Mouse (Mus musculus) v-Abl transformed pro-B cells (cell line): ENCODE data around the gene Sgcd.

ENCODE experiments used
- in situ Hi-C, 2 experiments: fragments of 400-800 bp; cut with MboI; formaldehyde crosslinking; loops; one replicate each; pipeline ENCODE4 v1.15.1; 2025; ENCODE audit not compliant: unreplicated experiment in 2 of 2

The Sgcd gene

DNA sequence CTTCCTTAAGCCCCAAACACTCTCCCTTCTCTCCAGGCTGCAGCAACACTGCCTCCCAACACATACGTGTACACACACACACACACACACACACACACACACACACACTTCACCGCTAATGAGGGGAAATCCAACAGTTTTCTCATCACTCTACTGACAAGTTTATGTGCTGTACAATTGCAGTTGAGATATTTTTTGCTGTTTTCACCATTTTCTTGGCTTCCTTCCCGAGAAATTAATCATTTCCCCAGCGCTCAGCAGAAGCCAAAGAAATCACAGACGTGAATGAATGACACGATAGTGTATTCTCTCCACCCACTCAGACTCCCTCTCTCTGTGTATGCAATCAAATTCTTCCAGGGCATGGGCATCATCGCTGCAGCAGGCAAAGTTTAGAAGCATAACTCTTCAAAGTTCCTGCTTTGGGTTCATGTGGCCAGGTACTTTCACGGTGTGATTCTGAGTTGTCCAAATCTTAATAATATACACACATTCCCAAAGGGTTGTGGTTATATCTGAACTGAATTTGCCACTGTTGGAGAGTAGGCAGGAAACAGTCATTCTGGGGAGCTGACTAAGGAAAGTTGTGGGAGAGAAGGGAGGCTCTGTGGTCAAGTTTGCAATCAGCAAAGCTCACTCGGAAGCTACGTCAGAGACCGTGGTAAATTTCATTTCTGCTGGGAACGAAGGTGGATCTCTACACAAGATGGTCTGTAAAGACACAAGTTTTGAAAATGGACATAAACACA is 683.9 kb downstream of the Sgcd start:
- in situ Hi-C loops: no loop called here

DNA sequence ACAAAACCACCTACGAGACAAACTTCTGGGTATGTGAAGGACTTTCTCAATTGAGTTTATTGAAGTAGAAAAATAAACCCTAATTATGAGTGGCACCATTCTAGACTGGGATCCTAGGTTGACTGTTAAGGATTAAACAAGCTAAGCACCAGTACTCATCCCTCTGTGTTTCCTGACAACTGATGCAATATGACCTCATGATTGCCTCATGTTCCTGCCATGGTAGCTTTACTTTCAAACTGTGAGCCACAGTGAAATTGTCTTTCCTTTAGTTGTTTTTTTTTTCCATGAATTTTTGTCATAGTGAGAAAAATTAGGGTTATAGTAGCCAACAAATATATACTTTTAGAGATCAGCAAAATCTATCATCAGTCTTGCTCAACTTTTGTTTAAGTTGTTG is 689.0 kb downstream of the Sgcd start:
- in situ Hi-C loops: no loop called here

- in situ Hi-C loops: no loop called here
Measured at GRCm38 (mm10) chr11:47297805-47298340, 690.9 kb downstream of the Sgcd start.

DNA sequence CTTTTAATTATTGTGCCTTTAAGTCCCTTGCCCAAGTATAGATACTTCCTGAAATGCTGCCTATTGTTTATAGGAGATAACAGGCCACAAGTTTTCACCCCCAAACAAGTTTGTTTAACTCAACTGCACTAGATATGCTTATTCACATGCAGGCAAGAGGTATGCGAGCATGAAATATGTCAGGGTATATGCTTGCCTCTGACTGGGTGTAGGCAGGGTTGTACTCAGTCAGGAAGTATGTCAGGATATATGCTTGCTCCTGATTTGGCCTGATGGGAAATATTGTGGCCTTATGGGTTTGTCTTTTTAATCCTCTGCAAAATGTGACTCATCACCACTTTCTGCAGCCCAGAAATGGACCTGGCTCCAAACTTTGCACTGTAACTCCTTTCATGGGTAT is 694.0 kb downstream of the Sgcd start:
- in situ Hi-C loops: no loop called here

GRCm38 (mm10) chr11:47276586-47276985 is 712.2 kb downstream of the Sgcd start:
- in situ Hi-C loops: no loop called here

DNA sequence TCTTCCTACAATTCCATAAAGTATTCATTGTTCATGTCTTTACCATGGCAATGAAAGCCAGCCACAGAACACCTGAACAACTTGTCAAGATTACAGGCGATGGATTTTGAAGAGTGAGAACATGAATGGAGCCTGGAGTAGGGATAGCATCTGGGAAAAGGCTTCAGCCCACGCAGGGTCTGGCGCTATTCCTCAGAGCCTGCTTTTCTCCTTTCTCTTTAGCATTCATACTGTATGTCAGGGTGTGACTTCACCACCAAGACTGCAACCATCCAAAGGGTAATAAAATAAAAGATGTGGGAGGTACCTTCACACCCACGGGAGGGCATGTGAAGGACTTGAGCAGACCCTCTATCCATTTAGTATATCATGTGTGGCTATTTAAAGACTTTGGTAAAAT is 720.2 kb downstream of the Sgcd start:
- in situ Hi-C loops: no loop called here

- in situ Hi-C loops: no loop called here
Measured at GRCm38 (mm10) chr11:47264267-47264984, 724.3 kb downstream of the Sgcd start.

GRCm38 (mm10) chr11:47250301-47250700 is 738.5 kb downstream of the Sgcd start:
- in situ Hi-C loops: no loop called here

DNA sequence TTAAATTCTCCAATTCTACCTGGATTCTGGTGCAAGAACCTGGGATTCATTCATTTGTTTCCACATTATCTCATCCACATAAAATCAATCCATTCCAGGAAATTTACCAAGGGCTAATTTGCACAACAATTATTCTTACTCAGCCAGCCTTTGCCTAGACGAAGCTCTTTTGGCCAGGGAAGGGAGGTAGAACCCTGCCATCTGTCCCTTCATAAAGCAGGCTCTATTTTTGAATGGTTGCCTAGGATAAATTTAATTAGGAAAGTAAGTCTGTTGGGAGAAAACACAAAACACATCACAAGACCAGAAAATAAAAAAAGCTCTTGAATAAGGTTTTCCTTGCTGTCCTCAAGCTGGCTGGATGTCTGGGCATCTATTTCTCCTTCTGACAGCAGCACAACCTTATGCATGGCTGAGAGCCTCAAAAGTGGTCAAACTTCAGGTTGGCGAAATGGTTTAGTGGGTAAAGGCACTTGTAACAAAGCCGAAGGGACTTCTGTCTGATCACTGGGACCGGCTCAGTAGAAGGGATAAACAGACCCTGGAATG is 740.4 kb downstream of the Sgcd start:
- in situ Hi-C loops: no loop called here

DNA sequence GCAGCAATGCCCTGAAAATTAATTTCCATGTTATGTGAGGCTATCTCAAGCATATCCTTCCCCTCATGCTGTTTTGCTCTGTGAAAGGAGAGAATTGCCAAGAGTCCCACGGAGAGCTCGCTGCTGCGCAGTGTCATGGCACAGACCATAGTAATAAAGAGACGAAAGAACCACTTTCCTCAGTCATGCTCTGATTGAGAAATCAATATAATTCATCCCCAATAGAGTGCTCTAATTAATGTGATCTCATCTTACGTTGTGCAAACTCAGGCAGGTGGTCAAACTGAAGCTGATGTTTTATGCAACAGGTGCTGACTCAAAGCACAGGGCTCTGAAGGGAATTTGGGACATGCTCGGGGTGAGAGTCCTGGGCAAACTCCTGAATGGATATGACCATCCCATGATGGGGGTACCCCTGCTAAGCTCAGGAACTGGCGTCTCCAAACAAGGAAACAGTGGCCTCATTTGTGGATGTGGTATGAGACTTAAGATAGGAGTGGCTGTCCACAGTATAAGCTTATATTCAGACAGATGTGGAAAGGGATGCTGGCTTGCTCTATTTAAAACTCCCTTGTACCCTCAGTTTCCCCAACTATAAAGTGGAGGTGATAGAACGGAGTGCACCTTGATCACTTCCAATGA is 740.9 kb downstream of the Sgcd start:
- in situ Hi-C loops: no loop called here

- in situ Hi-C loops: no loop called here
Measured at GRCm38 (mm10) chr11:47242401-47242800, 746.4 kb downstream of the Sgcd start.

DNA sequence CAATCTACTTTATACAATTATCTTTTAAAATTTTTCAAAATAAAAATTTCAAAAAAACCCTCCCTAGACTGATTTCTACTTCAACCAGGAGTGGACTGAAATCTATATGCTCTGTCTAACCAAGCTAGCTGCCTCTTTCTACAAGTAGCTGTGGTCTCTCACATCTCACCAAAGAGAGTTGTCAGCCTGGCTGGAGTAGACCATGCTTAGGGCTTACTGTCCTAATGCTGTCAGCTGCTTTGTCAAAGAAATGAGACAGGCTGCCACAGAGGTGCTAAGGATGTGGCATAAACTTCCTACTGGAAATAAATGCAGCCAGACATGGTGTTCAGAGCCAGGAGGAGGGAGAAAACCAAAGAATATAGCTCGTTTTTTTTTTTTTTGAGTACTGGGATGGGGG is 760.5 kb downstream of the Sgcd start:
- in situ Hi-C loops: no loop called here

- in situ Hi-C loops: no loop called here
Measured at GRCm38 (mm10) chr11:47224148-47224547, 764.6 kb downstream of the Sgcd start.

- in situ Hi-C loops: no loop called here
Measured at GRCm38 (mm10) chr11:47211531-47211930, 777.2 kb downstream of the Sgcd start.

DNA sequence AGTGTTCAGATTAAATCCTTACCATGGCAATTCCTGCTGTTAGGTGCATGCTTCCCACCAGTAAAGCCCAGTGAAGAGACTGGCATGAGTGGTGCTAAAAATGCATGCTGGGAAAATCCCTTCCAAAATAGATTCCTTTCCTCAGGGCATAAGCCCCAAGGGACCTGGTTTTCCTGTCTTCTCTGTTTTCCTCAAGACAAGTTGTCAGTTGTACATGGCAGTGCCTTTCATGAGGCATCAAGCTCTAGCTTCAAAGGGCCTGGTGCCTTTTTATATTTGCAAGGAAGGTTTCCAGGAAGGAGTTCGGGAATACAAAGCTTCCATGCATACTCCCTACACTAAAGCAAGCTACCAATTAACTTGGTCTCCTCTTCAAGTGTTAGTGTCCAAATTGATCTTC is 782.3 kb downstream of the Sgcd start:
- in situ Hi-C loops: no loop called here

DNA sequence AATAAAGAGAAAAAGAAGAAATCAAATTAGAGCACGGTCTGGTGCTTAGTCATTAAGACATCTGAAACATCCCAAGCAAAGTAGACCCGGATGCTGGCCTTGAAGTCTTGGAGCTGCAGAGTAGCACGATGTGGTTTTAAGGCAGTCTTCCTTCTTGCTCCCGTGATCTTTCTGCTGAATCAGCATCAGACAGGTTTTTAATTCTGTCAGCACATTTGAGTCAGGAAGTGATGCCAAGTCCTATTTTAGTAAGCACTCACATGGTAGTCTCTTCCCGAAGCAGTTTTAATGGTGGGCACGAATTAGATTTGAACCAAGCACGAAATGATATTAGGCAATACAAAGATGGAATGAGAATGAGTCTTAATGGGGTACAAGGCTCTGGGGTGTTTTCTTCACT is 789.7 kb downstream of the Sgcd start:
- in situ Hi-C loops: no loop called here

DNA sequence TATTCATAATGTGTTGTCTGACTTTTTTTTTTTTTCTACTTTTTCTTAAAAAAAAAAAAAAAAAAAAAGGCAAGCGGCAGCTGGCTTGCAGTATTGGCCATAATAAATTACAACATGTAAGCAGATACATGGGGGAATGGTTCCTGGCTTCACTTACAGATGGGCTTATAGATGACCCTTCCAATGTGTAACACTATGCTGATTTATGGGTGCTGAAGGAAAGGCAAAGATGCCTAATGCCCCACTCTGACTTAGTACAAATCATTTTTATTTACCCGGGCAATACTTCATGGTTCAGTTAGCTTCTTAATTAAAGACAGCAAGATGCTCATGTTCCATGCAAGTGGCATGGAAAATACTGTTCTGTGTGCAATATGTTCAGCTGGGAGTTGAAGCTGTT is 800.2 kb downstream of the Sgcd start:
- in situ Hi-C loops: no loop called here

GRCm38 (mm10) chr11:47174977-47175376 is 813.8 kb downstream of the Sgcd start:
- in situ Hi-C loops: no loop called here

DNA sequence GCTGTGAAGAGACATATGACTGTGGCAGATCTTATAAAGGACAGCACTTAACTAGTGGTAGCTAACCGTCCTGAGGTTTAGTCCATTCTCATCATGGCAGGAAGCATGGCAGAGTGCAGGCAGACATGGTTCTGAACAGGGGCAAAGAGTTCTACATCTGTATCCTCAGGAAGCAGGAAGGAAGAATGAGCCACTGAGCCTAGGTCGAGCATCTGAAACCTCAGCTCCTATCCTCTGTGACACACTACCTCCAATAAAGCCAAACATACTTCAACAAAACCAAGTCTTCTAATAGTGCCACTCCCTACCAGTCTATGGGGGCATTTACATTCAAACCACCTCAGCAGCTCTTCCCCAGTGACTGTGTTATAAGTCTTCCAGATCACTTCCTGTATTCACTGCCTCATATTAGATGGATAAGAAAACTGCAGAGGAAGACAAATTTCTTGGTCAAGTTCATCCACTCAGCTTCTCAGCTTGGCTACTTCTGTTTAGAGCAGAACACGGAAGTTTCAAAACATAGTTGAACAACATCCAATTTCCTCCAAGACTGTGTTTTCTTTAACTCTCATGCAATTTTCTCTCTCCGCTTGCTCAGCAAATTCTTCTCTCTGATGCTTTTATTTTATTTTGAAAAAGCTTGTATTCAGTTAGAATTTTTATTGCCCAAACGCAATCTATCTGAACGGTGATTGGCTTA is 817.7 kb downstream of the Sgcd start:
- in situ Hi-C loops: no loop called here

DNA sequence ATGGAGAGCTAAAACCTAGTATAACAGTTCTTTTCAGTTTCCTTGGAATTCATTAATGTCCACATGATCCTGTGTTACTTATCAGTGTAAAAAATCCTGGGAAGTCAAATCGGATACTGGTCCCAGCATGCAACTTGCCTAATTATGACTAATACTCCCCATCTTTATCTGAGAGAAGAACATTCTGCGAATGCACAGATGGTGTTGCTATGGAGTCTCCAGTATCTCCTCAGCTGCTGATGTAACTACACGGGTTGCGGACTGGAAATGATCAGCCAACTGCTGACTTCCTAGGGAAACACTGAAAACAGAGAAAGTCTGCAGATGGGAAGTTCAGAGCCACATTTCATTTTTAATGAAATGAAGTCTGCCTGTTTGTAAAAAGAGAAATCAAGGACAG is 821.4 kb downstream of the Sgcd start:
- in situ Hi-C loops: no loop called here

DNA sequence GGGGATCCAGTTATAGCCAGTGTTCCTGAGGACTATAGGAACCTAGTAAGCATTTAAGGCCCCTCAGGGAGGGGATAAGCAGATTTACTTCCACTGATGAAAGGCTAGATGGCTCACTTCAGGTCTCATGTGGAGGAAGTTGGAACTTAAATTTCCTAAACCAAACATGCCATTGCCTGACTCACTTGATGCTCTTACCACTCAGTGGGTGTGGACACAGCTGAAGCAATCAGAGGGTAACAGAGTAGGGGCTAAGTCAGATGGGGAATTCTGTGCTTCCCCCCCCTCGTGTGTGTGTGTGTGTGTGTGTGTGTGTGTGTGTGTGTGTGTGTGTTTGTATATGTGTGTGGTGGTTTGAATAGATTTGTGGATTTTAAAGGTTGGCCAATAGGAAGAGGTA is 830.7 kb downstream of the Sgcd start:
- in situ Hi-C loops: no loop called here
